Mouse (Mus musculus): ENCODE measurements around the gene Rtl6.

DNA sequence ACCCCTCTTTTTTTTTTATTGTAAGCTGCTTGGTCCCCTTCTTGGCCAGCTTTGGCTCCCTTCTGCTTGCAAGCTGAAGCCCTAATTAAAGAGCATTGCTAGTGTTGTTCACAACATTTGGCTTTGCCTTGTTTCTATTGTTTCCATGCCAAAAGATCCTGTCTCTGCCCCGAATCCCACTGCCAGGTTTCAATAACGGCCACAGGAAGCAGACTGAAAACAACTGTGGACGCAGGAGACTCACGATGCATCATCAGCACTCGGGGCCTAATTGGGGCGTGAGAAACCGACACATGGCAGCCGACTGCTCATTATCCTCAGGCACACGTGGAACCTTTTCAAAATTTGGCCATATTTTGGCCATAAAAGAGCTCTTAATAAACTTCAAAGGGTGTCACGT is 26.1 kb downstream of the Rtl6 start:
- TF ChIP-seq CTCF (IDR thresholded peaks at IDR 0.05; ENCODE audit: borderline replicate concordance, extremely low read depth, insufficient read depth, insufficient read length) (no peak), POLR2A (IDR thresholded peaks at IDR 0.05; ENCODE audit: borderline replicate concordance, extremely low read depth, insufficient read depth, insufficient read length, poor library complexity, severe bottlenecking) (no peak)

Data from brain, embryonic 14.5 days (tissue).